Comparison of ENCODE assay signal across 12 mouse cellular contexts in genomic region chr17:35465651-35466050, GRCm38 (mm10). TPM values are rescaled to one million over a fixed set of nuclear protein-coding genes. Genes with fewer than 3 reads are reported as not detected.
DNase-seq lines count a peak whose midpoint lies in the region; ATAC-seq and TF ChIP-seq lines count a peak whose summit lies in the region.
"Not testable (repeated sequence)": the region's sequence is repeated elsewhere in the genome, so short reads cannot be mapped to it uniquely, and the experiment has no call there.
"Had no signal": no experiment of that assay in that cellular context is flagged by ENCODE, and none has a peak within 500 bp of the region (broad histone marks: within the 10 kb centered on the region; RNA-seq: fewer than 3 reads in every experiment).

No protein-coding gene starts in this region.

- not testable (repeated sequence) for H3K4me1 ChIP-seq in ES-E14 (ENCODE audit: control insufficient read depth in 2 of 2, insufficient read depth in 2 of 2, low read length in 2 of 2, poor library complexity in 1 of 2); cerebellum, adult 2 months (ENCODE audit: control insufficient read depth, insufficient read depth, low read length); forebrain, embryonic 11.5 days (replicated peaks; ENCODE audit: control insufficient read depth, insufficient read depth, low read length); intestine, embryonic 14.5 days (replicated peaks; ENCODE audit: control insufficient read depth, insufficient read depth, low read length); midbrain, embryonic 11.5 days (ENCODE audit: control insufficient read depth, insufficient read depth, low read length)

- in situ Hi-C loops in ES-E14 (cut with MboI; ENCODE audit: low sequenced_read_pairs in 2 of 2, unreplicated experiment in 2 of 2): not testable (repeated sequence)

- H3K4me2 ChIP-seq in forebrain, embryonic 11.5 days (ENCODE audit: low read depth, low read length, severe bottlenecking); intestine, embryonic 14.5 days (ENCODE audit: low read length); midbrain, embryonic 11.5 days: not testable (repeated sequence)

- not testable (repeated sequence) for H3K4me3 ChIP-seq in ES-E14 (ENCODE audit: insufficient read depth in 1 of 2, low read depth in 1 of 2, low read length in 2 of 2, poor library complexity in 1 of 2, severe bottlenecking in 1 of 2); cerebellum, adult 2 months (replicated peaks; ENCODE audit: insufficient read depth, low read depth, low read length); forebrain, embryonic 11.5 days (ENCODE audit: low read depth, low read length); intestine, embryonic 14.5 days (ENCODE audit: low read depth, low read length); midbrain, embryonic 11.5 days (ENCODE audit: low read depth, low read length)

- H3K9ac ChIP-seq in ES-E14 (ENCODE audit: insufficient read depth, low read depth, low read length, poor library complexity, severe bottlenecking); forebrain, embryonic 11.5 days (ENCODE audit: low read length); intestine, embryonic 14.5 days (ENCODE audit: low read length); midbrain, embryonic 11.5 days (ENCODE audit: low read length): not testable (repeated sequence)

- TF ChIP-seq POLR2A in cerebellum, adult 2 months (IDR thresholded peaks at IDR 0.05; ENCODE audit: borderline replicate concordance, insufficient read depth, low read length): not testable (repeated sequence)

- not testable (repeated sequence) for ATAC-seq in forebrain, embryonic 11.5 days (replicated peaks; ENCODE audit: low FRiP score); intestine, embryonic 14.5 days (replicated peaks; ENCODE audit: low FRiP score, low TSS enrichment, low read depth); midbrain, embryonic 11.5 days (ENCODE audit: low FRiP score)

- TF ChIP-seq CTCF in cerebellum, adult 2 months (IDR thresholded peaks at IDR 0.05; ENCODE audit: borderline replicate concordance, insufficient read depth, low read depth, low read length): peak; percentile 23; the same call in 1 of the 2 replicates

- 8% methylated on average over 8 of the region's 8 CpGs for WGBS in cerebellum, adult 2 months
- WGBS in forebrain, embryonic 11.5 days: 8% methylated on average over 8 of the region's 8 CpGs
- 10% methylated on average over 8 of the region's 8 CpGs for WGBS in intestine, embryonic 14.5 days
- 3% methylated on average over 8 of the region's 8 CpGs for WGBS in midbrain, embryonic 11.5 days

- not testable (repeated sequence) for H3K27me3 ChIP-seq in cerebellum, adult 2 months (ENCODE audit: control insufficient read depth, insufficient read depth, low read length); splenic B cell, adult 2 months (ENCODE audit: control insufficient read depth, insufficient read depth, low read length, poor library complexity, severe bottlenecking)
- H3K27me3 ChIP-seq in forebrain, embryonic 11.5 days (ENCODE audit: control insufficient read depth, insufficient read depth, low read length): peaks cover 17% of the 10 kb centered on the region
- H3K27me3 ChIP-seq in intestine, embryonic 14.5 days (replicated peaks; ENCODE audit: control insufficient read depth, insufficient read depth, low read length): peaks cover 18% of the 10 kb centered on the region
- peaks cover 18% of the 10 kb centered on the region for H3K27me3 ChIP-seq in midbrain, embryonic 11.5 days (ENCODE audit: control insufficient read depth, insufficient read depth, low read length)

- H3K36me3 ChIP-seq in ES-E14 (ENCODE audit: control insufficient read depth, insufficient read depth, low read length, poor library complexity, severe bottlenecking); forebrain, embryonic 11.5 days (ENCODE audit: control insufficient read depth, insufficient read depth, low read length); intestine, embryonic 14.5 days (ENCODE audit: control insufficient read depth, insufficient read depth, low read length); midbrain, embryonic 11.5 days (ENCODE audit: control insufficient read depth, insufficient read depth, low read length); splenic B cell, adult 2 months (ENCODE audit: control insufficient read depth, insufficient read depth, low read length, poor library complexity, severe bottlenecking): not testable (repeated sequence)

- H3K27ac ChIP-seq in ES-E14 (ENCODE audit: insufficient read depth, low read depth, low read length, poor library complexity, severe bottlenecking); cerebellum, adult 2 months (ENCODE audit: insufficient read depth, low read length); forebrain, embryonic 11.5 days (ENCODE audit: low read depth, low read length); intestine, embryonic 14.5 days (ENCODE audit: low read depth); midbrain, embryonic 11.5 days (ENCODE audit: low read depth, low read length): not testable (repeated sequence)

- DNase-seq in ES-E14 (ENCODE audit: low read depth, low spot score) (peak; percentile 74), liver (peak; percentile 45)
- not testable (repeated sequence) for DNase-seq in cerebellum, adult 2 months
- DNase-seq in forebrain, embryonic 11.5 days (ENCODE audit: low spot score): peak; percentile 78
- DNase-seq in intestine, embryonic 14.5 days (ENCODE audit: low spot score): peak; percentile 84
- peak; percentile 95 for DNase-seq in midbrain, embryonic 11.5 days (ENCODE audit: low spot score, missing footprints)
- peak; percentile 73 for DNase-seq in splenic B cell, adult 2 months (ENCODE audit: low read depth, low spot score)

- H3K9me3 ChIP-seq in ES-E14 (ENCODE audit: control insufficient read depth, insufficient read depth, low read depth, low read length); forebrain, embryonic 11.5 days (ENCODE audit: control insufficient read depth, low read length); intestine, embryonic 14.5 days (ENCODE audit: control insufficient read depth, low read length); midbrain, embryonic 11.5 days (ENCODE audit: control insufficient read depth, low read length): not testable (repeated sequence)

TF ChIP-seq in ES-E14, 5 proteins besides CTCF, POLR2A, EP300 and RAD21:
- TF ChIP-seq ZC3H11A (IDR thresholded peaks at IDR 0.05; ENCODE audit: borderline replicate concordance, low read depth, low read length): 0 out of 2 replicates have a peak, but pooled peaks have one; percentile 53

RNA-seq across cellular contexts. Expression of gene H2-Q10, which starts 4.2 kb away (rescaled TPM):
- total RNA-seq in ES-E14 (2012; rRNA removed): 2.1 and 3.1 TPM in 2 replicates
- polyA plus RNA-seq in cerebellum, adult 2 months (2012; rRNA removed): 0.06 and 0.11 TPM in 2 replicates
- 0.07 and 0.12 TPM in 2 replicates for polyA plus RNA-seq in forebrain, embryonic 11.5 days (2014; fragmentation: Nextera tagmentation; extraction: Ambion mirVana)
- polyA plus RNA-seq in intestine, embryonic 14.5 days (2014; fragmentation: Nextera tagmentation; extraction: Ambion mirVana): 6.3 and 10.0 TPM in 2 replicates
- polyA plus RNA-seq in midbrain, embryonic 11.5 days (2014; fragmentation: Nextera tagmentation; extraction: Ambion mirVana): 0.11 and 0.12 TPM in 2 replicates
- total RNA-seq: layer of hippocampus, postnatal 14 days had no signal

RNA-seq across cellular contexts. Expression of gene H2-Q7, which starts 26.7 kb away (rescaled TPM):
- total RNA-seq in ES-E14 (2012; rRNA removed): 2.1 and 4.8 TPM in 2 replicates
- polyA plus RNA-seq in cerebellum, adult 2 months (2012; rRNA removed): 1.9 and 2.6 TPM in 2 replicates
- polyA plus RNA-seq in forebrain, embryonic 11.5 days (2014; fragmentation: Nextera tagmentation; extraction: Ambion mirVana): 10.5 and 10.6 TPM in 2 replicates
- 8.1 and 9.0 TPM in 2 replicates for polyA plus RNA-seq in intestine, embryonic 14.5 days (2014; fragmentation: Nextera tagmentation; extraction: Ambion mirVana)
- 9.3 and 10.0 TPM in 2 replicates for polyA plus RNA-seq in midbrain, embryonic 11.5 days (2014; fragmentation: Nextera tagmentation; extraction: Ambion mirVana)

RNA-seq across cellular contexts. Expression of gene Pou5f1, which starts 40.2 kb away (rescaled TPM):
- total RNA-seq in ES-E14 (2012; rRNA removed): 844 and 868 TPM in 2 replicates
- polyA plus RNA-seq in cerebellum, adult 2 months (2012; rRNA removed): not detected in 2 replicates
- polyA plus RNA-seq in forebrain, embryonic 11.5 days (2014; fragmentation: Nextera tagmentation; extraction: Ambion mirVana): not detected in 2 replicates
- polyA plus RNA-seq in intestine, embryonic 14.5 days (2014; fragmentation: Nextera tagmentation; extraction: Ambion mirVana): 0.13 TPM in 1 of 2 replicates, not detected in the other
- not detected in 2 replicates for polyA plus RNA-seq in midbrain, embryonic 11.5 days (2014; fragmentation: Nextera tagmentation; extraction: Ambion mirVana)
- polyA plus RNA-seq: heart, embryonic 15.5 days; hindbrain, embryonic 16.5 days; midbrain, embryonic 13.5 days; neural tube, embryonic 14.5 days had no signal

RNA-seq across cellular contexts. Expression of gene H2-Q6, which starts 41.0 kb away (rescaled TPM):
- total RNA-seq in ES-E14 (2012; rRNA removed): 0.94 and 2.3 TPM in 2 replicates
- 0.90 and 1.4 TPM in 2 replicates for polyA plus RNA-seq in cerebellum, adult 2 months (2012; rRNA removed)
- 0.72 and 1.2 TPM in 2 replicates for polyA plus RNA-seq in forebrain, embryonic 11.5 days (2014; fragmentation: Nextera tagmentation; extraction: Ambion mirVana)
- 2.0 and 2.1 TPM in 2 replicates for polyA plus RNA-seq in intestine, embryonic 14.5 days (2014; fragmentation: Nextera tagmentation; extraction: Ambion mirVana)
- 0.33 and 0.93 TPM in 2 replicates for polyA plus RNA-seq in midbrain, embryonic 11.5 days (2014; fragmentation: Nextera tagmentation; extraction: Ambion mirVana)
- total RNA-seq: layer of hippocampus, postnatal 14 days had no signal

RNA-seq across cellular contexts. Expression of gene Tcf19, which starts 51.0 kb away (rescaled TPM):
- total RNA-seq in ES-E14 (2012; rRNA removed): 7.6 and 10.5 TPM in 2 replicates
- polyA plus RNA-seq in cerebellum, adult 2 months (2012; rRNA removed): 5.7 and 6.7 TPM in 2 replicates
- polyA plus RNA-seq in forebrain, embryonic 11.5 days (2014; fragmentation: Nextera tagmentation; extraction: Ambion mirVana): 58.4 and 59.4 TPM in 2 replicates
- 68.7 and 79.4 TPM in 2 replicates for polyA plus RNA-seq in intestine, embryonic 14.5 days (2014; fragmentation: Nextera tagmentation; extraction: Ambion mirVana)
- 56.7 and 57.7 TPM in 2 replicates for polyA plus RNA-seq in midbrain, embryonic 11.5 days (2014; fragmentation: Nextera tagmentation; extraction: Ambion mirVana)
